Mouse (Mus musculus) hindbrain, embryonic 12.5 days (tissue): ENCODE data around the gene Mtif2. TPM values are rescaled to one million over a fixed set of nuclear protein-coding genes. Genes with fewer than 3 reads are reported as not detected.
"Not testable (repeated sequence)": the region's sequence is repeated elsewhere in the genome, so short reads cannot be mapped to it uniquely, and the experiment has no call there.

Experiments
- ATAC-seq: fragments of 200-750 bp; cut with Nextera tagmentation; 2 replicates; pipeline ENCODE4 v1.8.0; 2017; ENCODE audit warnings: moderate TSS enrichment; ENCODE audit not compliant: low FRiP score
- H3K27ac ChIP-seq: fragments of 300-500 bp; sonication (generic); 2 replicates; pipeline ENCODE4 v1.5.1; 2016; ENCODE audit warnings: mild to moderate bottlenecking
- H3K27me3 ChIP-seq: fragments of 300-500 bp; sonication (generic); 2 replicates; pipeline ENCODE4 v1.6.1; 2016; ENCODE audit warnings: mild to moderate bottlenecking
- H3K36me3 ChIP-seq: fragments of 300-500 bp; sonication (generic); 2 replicates; pipeline ENCODE4 v1.6.1; 2016; ENCODE audit warnings: mild to moderate bottlenecking
- H3K4me1 ChIP-seq: fragments of 300-500 bp; sonication (generic); 2 replicates; pipeline ENCODE4 v1.6.1; 2016
- H3K4me2 ChIP-seq: fragments of 300-500 bp; sonication (generic); replicated peaks from 2 replicates; pipeline ENCODE4 v1.6.1; 2016; ENCODE audit warnings: mild to moderate bottlenecking
- H3K4me3 ChIP-seq: fragments of 300-500 bp; sonication (generic); 2 replicates; pipeline ENCODE4 v1.5.1; 2016; ENCODE audit warnings: mild to moderate bottlenecking
- H3K9ac ChIP-seq: fragments of 300-500 bp; sonication (generic); 2 replicates; pipeline ENCODE4 v1.6.1; 2016; ENCODE audit warnings: mild to moderate bottlenecking, moderate library complexity
- H3K9me3 ChIP-seq: fragments of 300-500 bp; sonication (generic); replicated peaks from 2 replicates; pipeline ENCODE4 v1.6.1; 2016; ENCODE audit warnings: mild to moderate bottlenecking
- WGBS: fragments of 180-500 bp; shearing (Covaris S2); methylation state at CpG from one replicate; pipeline ENCODE4 v1.1.7; 2016; 5-methylcytosine and 5-hydroxymethylcytosine counted together
- polyA plus RNA-seq: library from polyadenylated mRNA; unstranded; fragments of >200 nt; fragmentation: Nextera tagmentation; extraction: Ambion mirVana; gene quantifications from 2 replicates; pipeline ENCODE4 v1.2.1, GENCODE M21; 2016

Gene Mtif2
- polyA plus RNA-seq, 1 experiment from 2014 or later, result 54.7 TPM

GRCm38 (mm10) chr11:29544225-29544945 lies 18.2 kb downstream of the Mtif2 start:
- Histone ChIP-seq H3K36me3 (peaks cover 43% of the 10 kb centered on the region), H3K9ac (no peak overlapping the region), H3K4me2 (no peak overlapping the region), H3K4me3 (no peak overlapping the region), H3K4me1 (peaks cover 9% of the 10 kb centered on the region), H3K9me3 (no peaks in the 10 kb centered on the region), H3K27me3 (no peaks in the 10 kb centered on the region), H3K27ac (no peak overlapping the region)
- no peak for ATAC-seq
- WGBS, result 91% methylated on average over 3 of the region's 3 CpGs

GRCm38 (mm10) chr11:29545150-29545752 lies 19.0 kb downstream of the Mtif2 start:
- not testable (repeated sequence) for H3K4me1 ChIP-seq, H3K27ac ChIP-seq, H3K4me3 ChIP-seq, H3K4me2 ChIP-seq, ATAC-seq, H3K27me3 ChIP-seq, H3K9me3 ChIP-seq, H3K9ac ChIP-seq
- WGBS, result 89% methylated on average over 4 of the region's 4 CpGs
- peaks cover 41% of the 10 kb centered on the region for H3K36me3 ChIP-seq

- 93% methylated on average over 2 of the region's 2 CpGs for whole genome bisulfite sequencing
- H3K4me2 ChIP-seq, result peak overlapping the region; percentile 60
- H3K9ac ChIP-seq, result not testable (repeated sequence)
Measured at GRCm38 (mm10) chr11:29546297-29546696, 20.1 kb downstream of the Mtif2 start.

GRCm38 (mm10) chr11:29546762-29547161 lies 20.6 kb downstream of the Mtif2 start:
- peak overlapping the region; percentile 78 for H3K9ac ChIP-seq
- H3K27ac ChIP-seq, result no peak overlapping the region
- no peak for ATAC-seq
- peak overlapping the region; percentile 60 for H3K4me2 ChIP-seq
- H3K36me3 ChIP-seq, result peaks cover 28% of the 10 kb centered on the region
- 31% methylated on average over 2 of the region's 2 CpGs for WGBS
- H3K4me3 ChIP-seq, result peak overlapping the region; percentile 54
- no peaks in the 10 kb centered on the region for H3K9me3 ChIP-seq
- no peaks in the 10 kb centered on the region for H3K27me3 ChIP-seq
- H3K4me1 ChIP-seq, result peaks cover 9% of the 10 kb centered on the region

More at GRCm38 (mm10) chr11:29546297-29546696, 20.1 kb downstream of the Mtif2 start:
- H3K4me1 ChIP-seq, ATAC-seq, H3K9me3 ChIP-seq, H3K27ac ChIP-seq, H3K27me3 ChIP-seq: not testable (repeated sequence)
- peaks cover 32% of the 10 kb centered on the region for H3K36me3 ChIP-seq
- peak overlapping the region; percentile 54 for H3K4me3 ChIP-seq

GRCm38 (mm10) chr11:29547249-29547751 lies 21.1 kb downstream of the Mtif2 start:
- Histone ChIP-seq H3K36me3 (peaks cover 26% of the 10 kb centered on the region), H3K27me3 (no peaks in the 10 kb centered on the region), H3K9ac (peak overlapping the region; percentile 78), H3K27ac (peak overlapping the region; percentile 82), H3K9me3 (no peaks in the 10 kb centered on the region), H3K4me1 (peaks cover 9% of the 10 kb centered on the region), H3K4me3 (peak overlapping the region; percentile 54), H3K4me2 (peak overlapping the region; percentile 60)
- peak; percentile 16 for ATAC-seq
- WGBS, result under 1% methylated on average over 27 of the region's 27 CpGs

GRCm38 (mm10) chr11:29547752-29548503 lies 21.7 kb downstream of the Mtif2 start, which contains the start of the genes Clhc1 and Rps27a:
Clhc1 (plus strand) TSS chr11:29547950.
Rps27a (minus strand) TSS chr11:29548109.
- Histone ChIP-seq H3K4me2 (peak within 1 kb of the TSS; percentile 67), H3K9me3 (no peaks in the 10 kb centered on the region), H3K9ac (peak within 1 kb of the TSS; percentile 78), H3K4me1 (peaks cover 9% of the 10 kb centered on the region), H3K27me3 (no peaks in the 10 kb centered on the region), H3K4me3 (peak within 1 kb of the TSS; percentile 54), H3K36me3 (peaks cover 25% of the 10 kb centered on the region), H3K27ac (peak within 1 kb of the TSS; percentile 82)
- under 1% methylated on average over 46 of the region's 46 CpGs for WGBS
- peak; percentile 98 for ATAC-seq

GRCm38 (mm10) chr11:29548504-29549424 lies 22.6 kb downstream of the Mtif2 start:
- Histone ChIP-seq H3K9me3 (no peaks in the 10 kb centered on the region), H3K4me2 (peak overlapping the region; percentile 67), H3K4me3 (peak overlapping the region; percentile 54), H3K27me3 (no peaks in the 10 kb centered on the region), H3K27ac (peak overlapping the region; percentile 82; the same call in 1 of the 2 replicates), H3K4me1 (peaks cover 9% of the 10 kb centered on the region), H3K36me3 (peaks cover 21% of the 10 kb centered on the region), H3K9ac (peak overlapping the region; percentile 78)
- ATAC-seq, result 0 out of 2 replicates have a peak, but pooled peaks have one; percentile 14
- 27% methylated on average over 23 of the region's 23 CpGs for WGBS

GRCm38 (mm10) chr11:29549425-29549778 lies 23.2 kb downstream of the Mtif2 start:
- H3K4me1 ChIP-seq, result peaks cover 9% of the 10 kb centered on the region
- no peak overlapping the region for H3K4me2 ChIP-seq
- H3K9ac ChIP-seq, result no peak overlapping the region
- no peaks in the 10 kb centered on the region for H3K27me3 ChIP-seq
- 97% methylated on average over 1 of the region's 1 CpGs for WGBS
- no peak overlapping the region for H3K27ac ChIP-seq
- peaks cover 15% of the 10 kb centered on the region for H3K36me3 ChIP-seq
- H3K4me3 ChIP-seq, result no peak overlapping the region
- no peaks in the 10 kb centered on the region for H3K9me3 ChIP-seq
- ATAC-seq, result no peak

GRCm38 (mm10) chr11:29560452-29560851 lies 34.2 kb downstream of the Mtif2 start:
- H3K27me3 ChIP-seq, result no peaks in the 10 kb centered on the region
- no peak overlapping the region for H3K4me3 ChIP-seq
- no peaks in the 10 kb centered on the region for H3K4me1 ChIP-seq
- H3K27ac ChIP-seq, result no peak overlapping the region
- ATAC-seq, result no peak
- H3K36me3 ChIP-seq, result no peaks in the 10 kb centered on the region
- H3K4me2 ChIP-seq, result no peak overlapping the region
- no peak overlapping the region for H3K9ac ChIP-seq
- H3K9me3 ChIP-seq, result no peaks in the 10 kb centered on the region
- WGBS, result 87% methylated on average over 9 of the region's 9 CpGs

GRCm38 (mm10) chr11:29560990-29561389 lies 34.8 kb downstream of the Mtif2 start:
- ATAC-seq, result no peak
- Histone ChIP-seq H3K9me3 (no peaks in the 10 kb centered on the region), H3K4me3 (no peak overlapping the region), H3K4me1 (no peaks in the 10 kb centered on the region), H3K27me3 (no peaks in the 10 kb centered on the region), H3K36me3 (no peaks in the 10 kb centered on the region), H3K27ac (no peak overlapping the region), H3K9ac (no peak overlapping the region), H3K4me2 (no peak overlapping the region)
- WGBS, result 94% methylated on average over 3 of the region's 3 CpGs

GRCm38 (mm10) chr11:29563406-29563805 lies 37.2 kb downstream of the Mtif2 start:
- Histone ChIP-seq H3K4me3 (no peak overlapping the region), H3K9me3 (no peaks in the 10 kb centered on the region), H3K36me3 (no peaks in the 10 kb centered on the region), H3K27me3 (no peaks in the 10 kb centered on the region), H3K4me1 (no peaks in the 10 kb centered on the region), H3K27ac (no peak overlapping the region), H3K9ac (no peak overlapping the region), H3K4me2 (no peak overlapping the region)
- WGBS, result 85% methylated on average over 2 of the region's 2 CpGs
- no peak for ATAC-seq
